Mouse (Mus musculus) macrophage (primary cell): ENCODE measurements at regions not wholly inside any gene's neighbourhood (a gene's known extent, or its start where the extent isn't known, plus 50 kb on each side); places are given as distances from the start of the nearest gene placed in this dataset.

Source experiments
- H3K27ac ChIP-seq: fragments of 350-480 bp; formaldehyde crosslinking; 2 replicates; pipeline ENCODE4 v1.9.0; 2021
- H3K36me3 ChIP-seq: fragments of 350-480 bp; formaldehyde crosslinking; 2 replicates; pipeline ENCODE4 v1.9.0; 2021; ENCODE audit errors: inconsistent target
- H3K4me3 ChIP-seq: fragments of 350-480 bp; formaldehyde crosslinking; 2 replicates; pipeline ENCODE4 v1.9.0; 2021; ENCODE audit errors: inconsistent target
- H3K79me2 ChIP-seq: fragments of 350-480 bp; formaldehyde crosslinking; 2 replicates; pipeline ENCODE4 v1.9.0; 2021; ENCODE audit errors: inconsistent target
- WGBS: methylation state at CpG from one replicate; pipeline ENCODE4 v1.1.7; 2026; ENCODE audit warnings: inconsistent platforms; ENCODE audit not compliant: missing documents; 5-methylcytosine and 5-hydroxymethylcytosine counted together

DNA sequence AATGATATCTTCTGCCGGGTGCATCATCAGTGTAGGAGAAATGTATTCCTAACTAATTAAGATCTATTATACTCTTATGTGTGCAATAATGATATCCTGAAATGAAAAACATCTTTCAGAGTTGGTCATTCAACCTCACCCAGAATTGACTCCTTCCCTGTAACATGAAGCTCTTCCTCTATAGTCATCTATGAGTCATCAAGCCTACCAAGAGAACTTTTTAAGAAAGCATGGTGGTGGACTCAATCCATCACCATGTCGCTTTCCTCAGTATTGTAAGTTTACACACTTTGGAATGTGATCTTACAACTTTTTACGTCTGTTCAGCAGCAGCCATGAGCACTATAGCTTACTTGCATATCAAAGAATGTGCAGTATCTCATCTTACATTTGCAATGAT is 1100.2 kb upstream of the Cited2 start:
- no peaks in the 10 kb centered on the region for H3K36me3 ChIP-seq
- no peaks in the 10 kb centered on the region for H3K79me2 ChIP-seq
- no peak overlapping the region for H3K27ac ChIP-seq
- no peak overlapping the region for H3K4me3 ChIP-seq
- WGBS, result 96% methylated on average over 3 of the region's 3 CpGs

DNA sequence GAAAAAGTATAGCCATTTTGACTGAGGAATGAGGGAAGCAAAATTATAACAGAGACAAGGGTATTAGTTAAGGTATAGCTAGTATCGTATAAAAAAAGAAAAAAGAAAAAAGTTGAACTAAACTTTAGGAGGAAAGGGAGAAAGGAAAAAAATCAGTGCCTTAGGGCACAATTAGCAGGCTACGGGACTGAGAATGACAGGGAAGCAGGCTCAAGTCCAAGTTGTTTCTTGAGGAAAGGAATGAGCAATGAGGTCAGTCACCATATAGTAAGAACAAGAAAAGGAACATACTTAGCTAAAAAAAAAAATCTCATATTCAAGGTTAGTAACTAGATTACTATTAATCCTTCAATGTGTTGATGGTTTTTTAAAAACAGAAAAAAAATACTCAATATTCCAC is 1089.8 kb upstream of the Cited2 start:
- Histone ChIP-seq H3K79me2 (no peaks in the 10 kb centered on the region), H3K4me3 (no peak overlapping the region), H3K36me3 (no peaks in the 10 kb centered on the region), H3K27ac (no peak overlapping the region)
- 100% methylated on average over 2 of the region's 2 CpGs for WGBS

DNA sequence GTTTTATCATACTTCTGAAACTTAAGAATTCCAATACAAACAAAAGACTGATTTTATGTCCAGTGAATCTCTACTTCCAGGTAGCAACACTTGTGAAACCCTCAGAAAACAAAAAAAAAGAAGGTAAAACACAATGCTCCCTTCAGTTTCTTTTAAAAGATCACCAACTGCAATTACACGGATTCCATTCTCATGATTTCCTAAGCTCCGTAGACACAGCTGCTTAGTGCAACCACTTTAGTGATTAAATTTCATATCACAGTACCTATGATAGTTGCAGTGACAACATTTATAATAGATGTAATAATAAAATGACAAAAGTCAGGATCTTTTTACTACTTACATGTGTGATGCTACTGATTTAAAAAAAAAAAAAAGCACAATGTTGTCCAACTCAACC is 1087.6 kb upstream of the Cited2 start:
- H3K4me3 ChIP-seq, result no peak overlapping the region
- H3K36me3 ChIP-seq, result no peaks in the 10 kb centered on the region
- WGBS, result 89% methylated on average over 2 of the region's 2 CpGs
- H3K79me2 ChIP-seq, result no peaks in the 10 kb centered on the region
- no peak overlapping the region for H3K27ac ChIP-seq

DNA sequence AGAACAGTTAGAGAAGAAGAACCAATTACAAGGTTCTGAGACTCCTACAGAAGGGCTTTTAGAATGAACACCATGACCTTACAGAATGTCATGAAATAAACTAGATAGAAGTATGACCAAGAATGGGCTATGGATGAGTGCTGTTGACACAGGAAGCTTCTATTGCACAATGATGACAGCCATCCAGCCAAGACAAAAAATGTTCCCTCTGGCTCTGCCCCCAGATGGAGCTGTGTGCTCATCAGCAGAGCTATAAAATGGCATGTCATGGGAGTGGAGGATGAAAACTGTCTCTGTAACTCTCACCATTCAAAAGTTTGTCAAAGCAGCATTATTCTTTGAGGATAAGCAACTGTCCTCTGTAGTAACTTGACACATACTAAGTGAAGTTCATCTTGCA is 1086.0 kb upstream of the Cited2 start:
- no peak overlapping the region for H3K4me3 ChIP-seq
- H3K27ac ChIP-seq, result peak overlapping the region; percentile 17; the same call in 1 of the 2 replicates
- H3K36me3 ChIP-seq, result no peaks in the 10 kb centered on the region
- no peaks in the 10 kb centered on the region for H3K79me2 ChIP-seq

DNA sequence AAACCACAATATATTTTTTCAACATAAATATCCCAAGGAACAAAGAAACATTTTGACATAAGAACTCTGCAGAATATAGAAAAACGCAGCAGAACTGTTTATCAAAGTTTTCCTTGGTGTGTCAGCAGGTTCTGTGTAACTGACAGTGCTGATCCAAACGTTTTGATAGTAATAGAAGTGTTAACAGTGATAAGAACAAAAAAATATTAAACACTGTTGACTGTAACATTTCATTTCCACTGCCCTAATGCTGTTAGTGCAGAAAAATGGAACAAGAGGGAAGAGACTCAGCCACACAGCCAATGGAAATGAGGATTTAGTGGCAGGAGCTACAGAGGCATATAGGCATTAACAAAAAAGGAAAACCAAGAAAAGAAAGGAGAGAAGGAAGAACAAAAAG is 1084.9 kb upstream of the Cited2 start:
- Histone ChIP-seq H3K4me3 (no peak overlapping the region), H3K79me2 (no peaks in the 10 kb centered on the region), H3K27ac (no peak overlapping the region), H3K36me3 (no peaks in the 10 kb centered on the region)
- 42% methylated on average over 2 of the region's 2 CpGs for WGBS

DNA sequence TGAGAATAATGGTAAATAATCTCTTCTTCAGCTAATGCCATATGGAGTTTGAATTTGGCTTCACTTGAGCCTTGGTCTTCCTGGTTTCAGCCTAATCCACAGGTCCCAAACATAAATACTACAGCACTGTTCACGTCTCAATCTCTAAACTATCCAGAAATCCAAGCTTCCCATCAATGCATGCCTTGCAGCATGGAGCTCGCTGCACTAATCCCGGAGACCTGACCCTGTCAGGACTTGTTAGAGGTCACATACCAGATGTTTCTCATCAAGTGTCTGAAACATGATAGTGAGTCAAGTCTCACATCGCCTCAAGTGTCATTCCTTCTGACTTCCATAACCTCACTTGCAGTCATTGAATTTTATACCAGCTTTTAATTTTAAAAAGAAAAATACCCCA is 1082.9 kb upstream of the Cited2 start:
- WGBS, result 93% methylated on average over 4 of the region's 4 CpGs
- Histone ChIP-seq H3K4me3 (no peak overlapping the region), H3K27ac (no peak overlapping the region), H3K36me3 (no peaks in the 10 kb centered on the region), H3K79me2 (no peaks in the 10 kb centered on the region)

DNA sequence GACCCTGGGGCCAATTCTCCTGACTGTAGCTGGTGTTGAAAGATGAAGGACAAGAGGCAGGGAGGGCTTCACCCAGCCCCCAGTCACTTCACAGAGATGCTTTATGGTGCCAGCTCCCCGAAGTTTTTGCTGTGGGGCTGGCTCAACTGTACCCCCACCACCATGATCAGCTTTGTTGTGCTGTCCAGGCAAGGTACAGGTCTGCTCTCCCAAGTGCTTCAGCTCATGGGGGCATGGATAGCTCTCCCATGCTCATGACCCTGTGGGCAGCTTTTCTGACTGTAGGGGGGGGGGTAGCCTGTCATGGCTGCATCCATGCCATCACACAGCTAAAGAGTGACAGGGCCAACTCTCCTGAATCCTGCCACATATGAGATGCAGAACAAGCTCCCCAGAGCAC is 1072.9 kb upstream of the Cited2 start:
- 100% methylated on average over 1 of the region's 1 CpGs for WGBS
- Histone ChIP-seq H3K4me3 (no peak overlapping the region), H3K36me3 (no peaks in the 10 kb centered on the region), H3K79me2 (no peaks in the 10 kb centered on the region), H3K27ac (peak overlapping the region; percentile 97)

DNA sequence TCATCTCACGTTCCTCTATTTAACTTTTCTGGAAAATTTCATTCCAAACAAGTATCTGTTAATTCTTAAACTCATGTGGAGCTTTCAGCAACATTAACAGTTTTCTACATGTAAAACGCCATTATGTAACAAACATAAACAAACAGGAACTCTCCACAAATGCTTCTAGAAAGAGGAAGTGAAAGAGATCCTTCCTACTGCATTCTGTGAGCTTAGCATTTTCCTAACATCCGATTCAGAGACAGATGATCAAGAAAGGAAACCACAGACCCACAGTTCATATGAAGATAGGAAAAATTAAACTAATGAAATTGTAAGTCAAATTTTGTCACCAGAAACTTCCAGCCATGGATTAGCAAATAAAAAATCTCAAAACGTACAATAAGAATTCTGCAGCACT is 1070.6 kb upstream of the Cited2 start:
- no peak overlapping the region for H3K4me3 ChIP-seq
- no peaks in the 10 kb centered on the region for H3K36me3 ChIP-seq
- 3% methylated on average over 4 of the region's 4 CpGs for WGBS
- no peaks in the 10 kb centered on the region for H3K79me2 ChIP-seq
- H3K27ac ChIP-seq, result peak overlapping the region; percentile 97

DNA sequence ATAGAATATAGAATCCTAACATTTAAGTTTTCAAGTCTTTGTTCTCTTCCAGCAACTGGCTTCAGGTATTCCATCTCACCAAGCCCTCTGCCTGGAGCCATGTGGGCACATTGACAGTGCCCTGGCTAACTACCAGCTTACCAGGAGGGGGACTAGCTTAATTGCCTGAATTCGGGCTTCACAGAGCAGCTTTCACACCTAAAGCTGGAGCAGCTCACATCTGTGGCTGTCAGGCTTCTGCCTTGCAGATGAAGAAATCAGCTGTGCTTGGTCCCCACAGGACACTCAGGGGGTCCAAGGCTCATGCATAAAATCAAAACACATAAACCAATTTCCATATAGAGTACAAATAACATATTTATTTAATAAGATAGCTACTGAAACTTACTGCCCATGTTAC is 1058.5 kb upstream of the Cited2 start:
- WGBS, result 87% methylated on average over 1 of the region's 1 CpGs
- Histone ChIP-seq H3K27ac (no peak overlapping the region), H3K4me3 (no peak overlapping the region), H3K36me3 (no peaks in the 10 kb centered on the region), H3K79me2 (no peaks in the 10 kb centered on the region)

DNA sequence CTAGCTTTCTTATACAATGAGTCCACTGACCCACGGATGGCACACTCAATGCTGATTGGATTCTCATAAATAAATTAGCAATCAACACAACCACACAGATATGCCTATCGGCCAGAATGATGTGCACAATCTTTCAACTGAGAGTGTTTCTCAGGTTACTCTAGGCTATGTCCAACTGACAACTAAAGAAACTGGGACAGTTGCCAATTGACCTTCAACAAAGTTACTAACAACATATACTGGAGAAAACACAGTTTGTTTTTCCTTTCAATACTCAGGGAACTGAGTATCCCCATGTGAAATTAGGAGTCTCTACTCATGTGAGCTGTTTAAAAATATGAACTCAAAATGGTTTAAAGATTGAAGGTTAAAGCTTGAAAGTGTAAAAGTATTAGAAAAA is 1052.7 kb upstream of the Cited2 start:
- WGBS, result 93% methylated on average over 2 of the region's 2 CpGs
- Histone ChIP-seq H3K27ac (no peak overlapping the region), H3K79me2 (no peaks in the 10 kb centered on the region), H3K36me3 (no peaks in the 10 kb centered on the region), H3K4me3 (no peak overlapping the region)

DNA sequence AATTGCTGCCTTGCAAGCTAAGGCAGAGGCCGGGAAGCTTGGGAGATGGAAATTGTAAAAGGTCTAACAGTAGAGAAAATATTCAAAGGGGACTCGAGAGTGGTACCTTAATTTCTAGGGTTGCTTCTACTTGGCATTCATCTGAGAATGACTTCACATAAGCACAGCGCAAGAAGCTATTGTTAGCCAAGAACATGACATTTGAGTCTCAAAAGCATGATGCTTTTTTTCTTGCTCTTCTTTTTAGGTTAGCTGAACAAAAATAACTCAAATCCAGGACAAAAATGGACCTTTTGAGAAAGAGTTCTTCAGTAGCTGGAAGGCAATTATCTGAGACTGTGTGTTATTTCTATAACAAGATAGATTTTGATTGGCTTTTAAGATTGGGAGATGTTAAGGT is 1042.0 kb upstream of the Cited2 start:
- Histone ChIP-seq H3K4me3 (no peak overlapping the region), H3K27ac (no peak overlapping the region), H3K36me3 (no peaks in the 10 kb centered on the region), H3K79me2 (no peaks in the 10 kb centered on the region)
- 96% methylated on average over 3 of the region's 3 CpGs for WGBS

DNA sequence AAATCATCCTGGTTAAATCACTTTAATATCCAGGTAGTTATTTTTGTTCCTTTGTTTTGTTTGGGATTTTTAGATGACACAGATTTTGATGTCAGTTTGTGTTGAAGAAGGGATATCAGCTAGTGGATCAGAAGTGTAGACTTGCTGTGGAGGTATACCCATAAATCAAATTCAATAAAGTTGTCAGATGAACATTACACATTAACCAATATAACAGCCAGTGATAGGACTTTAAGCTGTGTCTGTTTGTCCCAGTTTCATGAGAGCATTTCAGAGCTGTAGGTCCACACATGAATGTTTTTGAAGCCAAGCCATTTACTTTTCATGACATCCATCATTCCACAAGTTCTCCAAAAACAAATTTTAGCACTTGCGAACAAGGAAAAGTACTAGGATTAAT is 1037.7 kb upstream of the Cited2 start:
- WGBS, result 100% methylated on average over 1 of the region's 1 CpGs
- Histone ChIP-seq H3K79me2 (no peaks in the 10 kb centered on the region), H3K4me3 (no peak overlapping the region), H3K27ac (no peak overlapping the region), H3K36me3 (no peaks in the 10 kb centered on the region)

DNA sequence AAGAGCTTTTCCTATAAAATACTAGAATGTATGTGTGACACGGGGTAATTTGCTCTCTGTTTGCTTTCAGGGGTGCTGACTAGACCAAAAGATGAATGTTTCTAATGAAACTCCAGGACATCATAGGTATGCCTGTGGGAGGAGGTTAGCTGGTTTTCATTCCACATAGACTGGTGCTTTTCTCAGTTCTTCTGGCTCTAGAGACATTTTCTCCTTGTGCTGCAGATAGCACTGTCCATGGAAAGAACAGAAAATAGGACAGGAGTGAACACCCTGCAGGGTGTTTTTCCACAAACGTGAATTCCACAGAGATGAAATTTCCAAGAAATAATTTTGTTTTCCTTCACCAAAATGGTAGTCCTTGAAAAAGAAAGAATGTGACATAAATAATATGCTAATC is 1016.0 kb upstream of the Cited2 start:
- Histone ChIP-seq H3K4me3 (no peak overlapping the region), H3K79me2 (no peaks in the 10 kb centered on the region), H3K27ac (no peak overlapping the region), H3K36me3 (no peaks in the 10 kb centered on the region)
- WGBS, result 100% methylated on average over 2 of the region's 2 CpGs

DNA sequence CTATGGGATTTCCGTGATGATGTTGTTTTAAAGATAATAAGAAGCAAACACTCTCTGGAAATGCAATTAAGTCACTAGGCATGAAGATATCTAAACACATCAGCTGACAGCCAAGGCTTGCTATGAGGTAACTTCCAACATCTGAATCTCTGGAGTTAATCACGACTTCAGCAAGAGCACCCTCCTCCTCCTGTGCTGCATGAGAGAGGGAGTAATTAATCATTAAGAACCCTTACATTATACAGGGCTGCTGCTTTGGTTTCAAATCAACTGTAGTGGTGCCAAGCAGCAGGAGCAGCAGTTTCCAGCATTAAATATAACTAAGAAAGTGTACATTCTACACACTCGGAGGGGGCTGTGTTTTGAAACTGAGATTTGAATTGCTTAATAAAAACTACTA is 1009.9 kb upstream of the Cited2 start:
- Histone ChIP-seq H3K79me2 (no peaks in the 10 kb centered on the region), H3K36me3 (no peaks in the 10 kb centered on the region), H3K27ac (no peak overlapping the region), H3K4me3 (no peak overlapping the region)
- WGBS, result 89% methylated on average over 3 of the region's 3 CpGs

DNA sequence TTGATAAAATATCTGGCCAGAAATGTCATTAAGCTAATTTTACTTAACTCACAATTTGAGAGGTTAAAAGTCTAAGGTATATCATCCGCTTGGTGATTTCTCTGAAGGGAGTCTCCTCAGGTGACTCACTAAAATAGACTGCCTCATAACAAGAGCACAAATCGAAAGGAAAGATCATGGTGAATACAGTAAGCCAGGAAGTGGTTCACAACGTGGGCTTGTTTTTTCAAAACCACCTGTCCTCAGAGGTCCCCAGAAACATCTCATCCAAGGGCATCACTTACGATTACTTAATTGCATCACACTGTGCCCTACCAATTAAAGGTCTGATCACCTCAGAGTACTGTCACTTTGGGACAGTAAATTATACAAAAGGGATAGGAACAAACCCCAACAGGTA is 1009.0 kb upstream of the Cited2 start:
- Histone ChIP-seq H3K27ac (no peak overlapping the region), H3K36me3 (no peaks in the 10 kb centered on the region), H3K4me3 (no peak overlapping the region), H3K79me2 (no peaks in the 10 kb centered on the region)
- WGBS, result 63% methylated on average over 4 of the region's 4 CpGs

DNA sequence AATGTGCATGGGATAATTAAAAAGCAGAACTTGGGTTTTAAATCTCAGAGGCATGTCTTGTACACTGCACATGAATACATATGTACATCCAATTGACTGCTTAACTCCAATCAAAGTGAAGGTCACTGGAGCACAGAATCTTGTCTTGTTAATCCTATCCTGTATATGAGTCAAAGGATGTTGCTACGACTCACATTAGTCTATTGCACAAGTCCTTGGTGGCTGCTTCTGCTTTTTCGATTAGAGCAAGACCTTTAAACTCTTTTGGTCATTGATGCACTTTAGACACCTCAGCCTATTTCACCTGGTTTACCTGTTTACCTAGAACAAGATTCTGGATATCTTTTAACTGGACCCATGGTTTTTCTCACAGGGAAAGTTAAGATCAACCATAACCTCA is 1008.5 kb upstream of the Cited2 start:
- WGBS, result 18% methylated on average over 2 of the region's 2 CpGs
- Histone ChIP-seq H3K4me3 (no peak overlapping the region), H3K27ac (no peak overlapping the region), H3K36me3 (no peaks in the 10 kb centered on the region), H3K79me2 (no peaks in the 10 kb centered on the region)

DNA sequence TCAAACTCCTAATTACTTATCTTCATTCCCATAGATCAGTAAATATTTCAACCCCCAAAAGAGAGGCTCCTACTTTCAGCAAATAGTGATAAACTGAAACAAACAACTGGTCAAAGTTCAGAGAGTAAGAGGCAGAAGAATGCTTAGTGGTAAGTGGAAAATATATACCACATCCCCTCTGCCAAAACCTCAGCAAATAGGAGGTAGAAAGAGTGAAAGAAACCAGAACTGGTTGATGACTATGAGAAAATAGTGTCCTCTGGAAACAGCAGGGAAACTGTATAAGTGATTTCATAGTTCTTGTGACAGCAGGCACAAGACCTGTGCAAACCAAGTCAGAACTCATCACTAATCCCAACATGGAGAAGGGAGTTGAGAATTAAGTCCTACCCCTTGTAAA is 980.8 kb upstream of the Cited2 start:
- Histone ChIP-seq H3K27ac (no peak overlapping the region), H3K4me3 (no peak overlapping the region), H3K79me2 (no peaks in the 10 kb centered on the region), H3K36me3 (no peaks in the 10 kb centered on the region)
